Mouse (Mus musculus) embryonic facial prominence, embryonic 11.5 days (tissue): ENCODE measurements around the gene Ugt1a6b. TPM values are rescaled to one million over a fixed set of nuclear protein-coding genes. Genes with fewer than 3 reads are reported as not detected.
A peak's percentile ranks its signal among the peaks of the same experiment; 100 is the strongest.

Experiments used
- ATAC-seq: fragments of 200-750 bp; cut with Nextera tagmentation; replicated peaks from 2 replicates; pipeline ENCODE4 v1.8.0; 2017; ENCODE audit warnings: low read depth; ENCODE audit not compliant: insufficient number of reproducible peaks, low FRiP score, low TSS enrichment
- DNase-seq: peaks from one replicate; pipeline ENCODE4 v3.0.0-alpha.2; 2015; ENCODE audit warnings: low spot score
- H3K27ac ChIP-seq: fragments of 300-500 bp; sonication (generic); replicated peaks from 2 replicates; pipeline ENCODE4 v1.5.1; 2014; ENCODE audit warnings: mild to moderate bottlenecking, low read depth, low read length, control low read depth
- H3K27me3 ChIP-seq: fragments of 300-500 bp; sonication (generic); 2 replicates; pipeline ENCODE4 v1.6.1; 2014; ENCODE audit warnings: mild to moderate bottlenecking, low read length, moderate library complexity, mixed read lengths; ENCODE audit not compliant: control insufficient read depth, insufficient read depth
- H3K36me3 ChIP-seq: fragments of 300-500 bp; sonication (generic); replicated peaks from 2 replicates; pipeline ENCODE4 v1.6.1; 2014; ENCODE audit warnings: low read depth, mild to moderate bottlenecking, low read length, moderate library complexity, mixed read lengths; ENCODE audit not compliant: control insufficient read depth, insufficient read depth
- H3K4me1 ChIP-seq: fragments of 300-500 bp; sonication (generic); 2 replicates; pipeline ENCODE4 v1.6.1; 2014; ENCODE audit warnings: low read length, mixed read lengths; ENCODE audit not compliant: control insufficient read depth, insufficient read depth
- H3K4me2 ChIP-seq: fragments of 300-500 bp; sonication (generic); 2 replicates; pipeline ENCODE4 v1.6.1; 2014; ENCODE audit warnings: low read depth, mild to moderate bottlenecking, control low read depth, low read length, moderate library complexity
- H3K4me3 ChIP-seq: fragments of 300-500 bp; sonication (generic); 2 replicates; pipeline ENCODE4 v1.5.1; 2014; ENCODE audit warnings: low read depth, low read length, control low read depth
- H3K9ac ChIP-seq: fragments of 300-500 bp; sonication (generic); replicated peaks from 2 replicates; pipeline ENCODE4 v1.6.1; 2014; ENCODE audit warnings: mild to moderate bottlenecking, control low read depth, low read length
- H3K9me3 ChIP-seq: fragments of 300-500 bp; sonication (generic); replicated peaks from 2 replicates; pipeline ENCODE4 v1.6.1; 2016; ENCODE audit warnings: mild to moderate bottlenecking, low read length, inconsistent platforms, mixed read lengths; ENCODE audit not compliant: control insufficient read depth
- WGBS: fragments of 180-500 bp; shearing (Covaris S2); extraction: QIAGEN DNeasy Blood & Tissue Kit; methylation state at CpG from one replicate; pipeline ENCODE4 v1.1.7; 2014; 5-methylcytosine and 5-hydroxymethylcytosine counted together
- polyA plus RNA-seq: library from polyadenylated mRNA; unstranded; fragments of >200 nt; fragmentation: Nextera tagmentation; extraction: Ambion mirVana; gene quantifications from 2 replicates; pipeline ENCODE4 v1.2.1, GENCODE M21; 2014

Ugt1a6b gene
- polyA plus RNA-seq, 1 experiment from 2014 or later: not detected

- DNase-seq: no peak
- Histone ChIP-seq H3K27me3 (no peaks in the 10 kb centered on the region), H3K4me3 (no peak overlapping the region), H3K4me1 (no peaks in the 10 kb centered on the region), H3K9me3 (peaks cover 83% of the 10 kb centered on the region), H3K4me2 (no peak overlapping the region), H3K9ac (no peak overlapping the region), H3K36me3 (peaks cover 5% of the 10 kb centered on the region), H3K27ac (no peak overlapping the region)
- no peak for ATAC-seq
- 87% methylated on average over 12 of the region's 12 CpGs for WGBS
These were observed 151.9 kb downstream of the Ugt1a6b start for GRCm38 (mm10) chr1:88254793-88255465.

DNA sequence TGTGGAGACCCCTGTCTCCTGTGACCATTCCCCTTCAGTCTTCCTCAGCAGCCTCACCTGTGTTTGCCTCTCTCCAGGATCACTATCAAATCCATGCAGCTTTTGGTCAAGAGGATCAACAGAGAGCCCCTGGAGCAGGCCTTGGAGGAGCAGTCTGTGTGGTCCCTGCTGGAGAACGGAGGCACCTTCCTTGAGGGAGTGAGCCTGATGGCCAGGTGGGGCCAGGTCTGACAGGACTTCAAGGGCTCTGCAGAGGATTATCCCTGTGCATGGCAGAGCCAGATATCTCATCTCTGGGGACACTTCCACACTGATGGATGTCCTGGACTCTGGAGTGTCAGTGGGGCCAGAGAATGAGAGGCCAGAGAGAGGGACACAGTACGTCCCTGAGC is 152.4 kb downstream of the Ugt1a6b start:
- DNase-seq (no peak), ATAC-seq (no peak)
- 55% methylated on average over 2 of the region's 2 CpGs for WGBS
- H3K4me3 ChIP-seq: no peak overlapping the region
- no peak overlapping the region for H3K4me2 ChIP-seq
- no peaks in the 10 kb centered on the region for H3K27me3 ChIP-seq
- peaks cover 81% of the 10 kb centered on the region for H3K9me3 ChIP-seq
- H3K27ac ChIP-seq: no peak overlapping the region
- H3K9ac ChIP-seq: no peak overlapping the region
- H3K4me1 ChIP-seq: no peaks in the 10 kb centered on the region
- peaks cover 11% of the 10 kb centered on the region for H3K36me3 ChIP-seq

DNA sequence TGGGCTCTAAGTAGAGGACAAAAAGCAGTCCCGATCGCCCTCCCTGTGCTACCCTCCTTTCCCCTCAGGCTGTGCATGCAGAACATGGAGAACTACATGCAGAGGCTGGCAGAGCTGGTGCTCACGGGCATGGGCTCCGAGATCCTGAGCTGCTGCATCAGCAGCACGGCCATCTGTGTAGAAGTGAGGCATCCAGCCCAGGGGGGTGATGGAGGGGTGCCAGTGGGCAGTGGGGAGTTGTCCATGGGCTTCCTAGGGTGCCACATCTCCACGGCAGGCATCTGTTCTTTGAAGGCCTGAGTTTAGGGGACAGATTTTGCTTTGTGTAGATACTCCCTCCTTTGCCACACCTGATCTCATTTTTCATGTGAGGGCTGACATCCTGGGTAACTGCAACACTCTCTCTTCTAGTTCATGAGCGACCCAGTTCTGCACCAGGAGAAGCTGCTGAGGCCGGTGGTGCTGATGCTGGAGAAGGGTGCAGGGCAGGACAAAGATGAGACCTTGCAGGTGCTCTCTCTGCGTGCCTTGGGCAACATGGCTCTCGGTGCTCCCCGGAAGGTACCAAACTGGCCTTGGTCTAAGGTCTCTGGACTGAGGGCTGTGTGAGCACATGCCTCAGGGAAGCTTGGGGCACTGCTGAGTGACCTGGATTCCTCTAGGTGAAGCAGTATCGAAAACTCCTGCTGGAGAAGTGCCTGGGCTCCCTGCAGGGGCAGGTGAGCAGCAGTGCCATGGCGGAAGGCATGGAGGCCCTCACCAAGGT is 153.1 kb downstream of the Ugt1a6b start:
- DNase-seq (no peak), ATAC-seq (no peak)
- Histone ChIP-seq H3K4me2 (no peak overlapping the region), H3K36me3 (peaks cover 16% of the 10 kb centered on the region), H3K9ac (no peak overlapping the region), H3K9me3 (peaks cover 74% of the 10 kb centered on the region), H3K4me3 (no peak overlapping the region), H3K4me1 (no peaks in the 10 kb centered on the region), H3K27me3 (no peaks in the 10 kb centered on the region), H3K27ac (no peak overlapping the region)
- WGBS: 80% methylated on average over 13 of the region's 13 CpGs

- Histone ChIP-seq H3K27ac (no peak overlapping the region), H3K9ac (no peak overlapping the region), H3K4me1 (no peaks in the 10 kb centered on the region), H3K4me2 (no peak overlapping the region), H3K9me3 (peaks cover 69% of the 10 kb centered on the region), H3K27me3 (no peaks in the 10 kb centered on the region), H3K36me3 (peaks cover 24% of the 10 kb centered on the region), H3K4me3 (no peak overlapping the region)
- ATAC-seq: no peak
- 78% methylated on average over 10 of the region's 10 CpGs for WGBS
- DNase-seq: no peak
These were observed 154.0 kb downstream of the Ugt1a6b start for GRCm38 (mm10) chr1:88256886-88257663.

DNA sequence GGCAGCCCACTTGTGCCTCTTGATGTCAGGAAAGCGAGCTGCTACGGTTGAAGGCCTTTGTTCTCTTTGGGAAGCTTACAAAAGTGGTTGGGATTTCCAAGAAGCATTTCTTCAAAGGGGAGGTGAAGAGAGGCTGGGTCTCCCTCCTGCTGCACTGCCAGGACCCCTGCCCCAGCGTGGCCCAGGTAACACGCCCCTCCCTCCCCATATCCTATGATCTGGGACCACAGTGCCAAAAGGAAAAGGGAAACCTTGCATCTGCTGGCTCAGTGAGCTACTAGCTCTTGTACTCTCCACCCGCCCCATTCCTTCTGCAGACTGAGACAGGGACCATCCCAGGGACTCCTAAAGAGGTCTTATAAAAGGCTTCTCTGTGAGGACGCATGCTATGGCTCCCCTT is 154.6 kb downstream of the Ugt1a6b start:
- Histone ChIP-seq H3K36me3 (peaks cover 30% of the 10 kb centered on the region), H3K27me3 (no peaks in the 10 kb centered on the region), H3K9me3 (peaks cover 63% of the 10 kb centered on the region), H3K4me3 (no peak overlapping the region), H3K4me2 (no peak overlapping the region), H3K27ac (no peak overlapping the region), H3K9ac (no peak overlapping the region), H3K4me1 (no peaks in the 10 kb centered on the region)
- DNase-seq: no peak
- WGBS: 80% methylated on average over 6 of the region's 6 CpGs
- ATAC-seq: no peak

- 73% methylated on average over 6 of the region's 6 CpGs for WGBS
- Histone ChIP-seq H3K27ac (no peak overlapping the region), H3K27me3 (no peaks in the 10 kb centered on the region), H3K4me2 (no peak overlapping the region), H3K9ac (no peak overlapping the region), H3K4me1 (no peaks in the 10 kb centered on the region), H3K9me3 (peaks cover 59% of the 10 kb centered on the region), H3K36me3 (peaks cover 37% of the 10 kb centered on the region), H3K4me3 (no peak overlapping the region)
- no peak for ATAC-seq
- DNase-seq: no peak
These were observed 155.3 kb downstream of the Ugt1a6b start for GRCm38 (mm10) chr1:88258361-88258760.

DNA sequence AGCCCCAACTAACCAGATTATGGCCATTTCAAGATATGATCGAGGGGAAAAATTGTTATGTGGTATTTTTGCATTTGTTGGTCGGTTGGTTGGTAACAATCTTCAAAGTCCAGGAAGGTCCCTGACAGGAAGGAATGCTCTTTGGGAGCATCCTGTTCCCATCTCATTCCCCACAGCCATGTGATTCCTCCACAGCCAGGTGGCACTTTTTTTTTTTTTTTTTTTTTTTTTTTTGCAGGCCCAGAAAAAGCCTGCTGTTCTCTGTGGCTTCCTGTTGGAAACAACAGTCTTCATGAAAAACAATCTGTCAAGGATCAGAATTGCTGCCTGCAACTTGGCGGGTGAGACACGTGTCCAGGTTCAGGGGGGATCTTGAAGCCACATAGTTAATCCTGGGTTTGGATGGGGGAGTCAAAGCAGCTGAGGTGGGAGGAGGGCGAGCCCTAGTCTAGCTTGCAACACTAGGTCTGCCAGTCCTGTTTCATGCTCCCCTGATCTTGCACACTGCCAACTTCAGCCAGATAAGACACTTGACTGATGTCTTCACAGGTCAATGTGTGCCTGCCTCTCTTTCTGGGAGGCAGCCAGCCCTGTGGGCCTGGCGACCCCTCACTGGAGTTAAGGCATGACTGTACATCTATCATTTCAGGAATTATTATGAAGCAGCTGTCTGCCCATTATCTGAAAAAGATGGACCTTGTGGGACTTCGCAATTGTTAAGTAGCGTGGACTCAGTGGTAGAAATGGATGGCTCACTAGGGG is 156.0 kb downstream of the Ugt1a6b start:
- 0 out of 2 replicates have a peak, but pooled peaks have one; percentile 2 for ATAC-seq
- Histone ChIP-seq H3K27me3 (no peaks in the 10 kb centered on the region), H3K4me3 (no peak overlapping the region), H3K9me3 (peaks cover 52% of the 10 kb centered on the region), H3K27ac (no peak overlapping the region), H3K9ac (no peak overlapping the region), H3K4me1 (no peaks in the 10 kb centered on the region), H3K36me3 (peaks cover 44% of the 10 kb centered on the region), H3K4me2 (no peak overlapping the region)
- no peak for DNase-seq
- 81% methylated on average over 8 of the region's 8 CpGs for WGBS
